Mouse (Mus musculus) stomach, embryonic 14.5 days (tissue): ENCODE measurements around the gene Cdkl4. TPM values are rescaled to one million over a fixed set of nuclear protein-coding genes. Genes with fewer than 3 reads are reported as not detected.

ENCODE experiments used
- ATAC-seq: fragments of 200-750 bp; cut with Nextera tagmentation; 2 replicates; pipeline ENCODE4 v1.8.0; 2017; ENCODE audit warnings: low read depth, moderate TSS enrichment; ENCODE audit not compliant: insufficient number of reproducible peaks, insufficient read depth, low FRiP score
- H3K27ac ChIP-seq: fragments of 300-500 bp; sonication (generic); 2 replicates; pipeline ENCODE4 v1.5.1; 2014; ENCODE audit warnings: mild to moderate bottlenecking, low read length, moderate library complexity, mixed read lengths
- H3K27me3 ChIP-seq: fragments of 300-500 bp; sonication (generic); 2 replicates; pipeline ENCODE4 v1.6.1; 2014; ENCODE audit warnings: low read length, control low read depth, mixed read lengths; ENCODE audit not compliant: control insufficient read depth, insufficient read depth
- H3K36me3 ChIP-seq: fragments of 300-500 bp; sonication (generic); 2 replicates; pipeline ENCODE4 v1.6.1; 2014; ENCODE audit warnings: mild to moderate bottlenecking, control low read depth, low read length, moderate library complexity, mixed read lengths; ENCODE audit not compliant: control insufficient read depth, insufficient read depth
- H3K4me1 ChIP-seq: fragments of 300-500 bp; sonication (generic); 2 replicates; pipeline ENCODE4 v1.6.1; 2014; ENCODE audit warnings: low read length, control low read depth, mixed read lengths; ENCODE audit not compliant: control insufficient read depth, insufficient read depth
- H3K4me2 ChIP-seq: fragments of 300-500 bp; sonication (generic); replicated peaks from 2 replicates; pipeline ENCODE4 v1.6.1; 2014; ENCODE audit warnings: low read depth, low read length, control low read depth
- H3K4me3 ChIP-seq: fragments of 300-500 bp; sonication (generic); 2 replicates; pipeline ENCODE4 v1.5.1; 2014; ENCODE audit warnings: low read depth, low read length, control low read depth
- H3K9ac ChIP-seq: fragments of 300-500 bp; sonication (generic); replicated peaks from 2 replicates; pipeline ENCODE4 v1.6.1; 2014; ENCODE audit warnings: low read depth, mild to moderate bottlenecking, control low read depth, low read length, moderate library complexity, mixed read lengths
- H3K9me3 ChIP-seq: fragments of 300-500 bp; sonication (generic); 2 replicates; pipeline ENCODE4 v1.6.1; 2016; ENCODE audit warnings: low read depth, low read length, control low read depth; ENCODE audit not compliant: control insufficient read depth
- WGBS: fragments of 180-500 bp; shearing (Covaris S2); extraction: QIAGEN DNeasy Blood & Tissue Kit; methylation state at CpG from one replicate; pipeline ENCODE4 v1.1.7; 2014; 5-methylcytosine and 5-hydroxymethylcytosine counted together
- polyA plus RNA-seq: library from polyadenylated mRNA; unstranded; fragments of >200 nt; fragmentation: Nextera tagmentation; extraction: Ambion mirVana; gene quantifications from 2 replicates; pipeline ENCODE4 v1.2.1, GENCODE M21; 2014

The Cdkl4 gene
- polyA plus RNA-seq, 1 experiment from 2014 or later: 0.23 TPM

GRCm38 (mm10) chr17:80560669-80561401, 16.8 kb downstream of the Cdkl4 start:
- Histone ChIP-seq H3K4me3 (no peak overlapping the region), H3K4me1 (no peaks in the 10 kb centered on the region), H3K9me3 (no peaks in the 10 kb centered on the region), H3K27ac (no peak overlapping the region), H3K9ac (no peak overlapping the region), H3K27me3 (no peaks in the 10 kb centered on the region), H3K36me3 (no peaks in the 10 kb centered on the region), H3K4me2 (0 out of 2 replicates have a peak overlapping the region, but pooled peaks have one; percentile 7)
- 19% methylated on average over 12 of the region's 12 CpGs for WGBS
- ATAC-seq: 0 out of 2 replicates have a peak, but pooled peaks have one; percentile 53

DNA sequence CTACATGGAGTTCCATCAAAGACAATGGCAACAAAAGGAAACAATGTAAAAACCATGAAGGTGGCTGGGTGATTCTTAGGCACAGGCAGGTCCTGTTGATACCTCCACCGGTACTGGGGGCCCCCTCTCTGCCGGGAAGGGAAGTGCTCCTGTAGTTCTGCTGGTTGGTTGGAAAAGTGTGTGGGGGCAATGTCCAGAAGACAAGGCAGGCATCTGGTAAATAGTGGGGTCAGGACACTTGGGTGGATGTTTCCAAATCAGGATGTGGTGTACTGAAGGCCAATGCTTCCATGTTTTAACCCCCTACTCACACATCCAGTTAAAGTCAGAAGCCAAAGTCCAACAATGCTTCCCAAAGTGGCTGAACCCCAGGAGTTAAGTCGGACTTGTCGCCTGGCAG, 17.9 kb downstream of the Cdkl4 start:
- no peaks in the 10 kb centered on the region for H3K4me1 ChIP-seq
- no peak overlapping the region for H3K27ac ChIP-seq
- no peaks in the 10 kb centered on the region for H3K9me3 ChIP-seq
- H3K4me2 ChIP-seq: no peak overlapping the region
- ATAC-seq: no peak
- no peaks in the 10 kb centered on the region for H3K36me3 ChIP-seq
- H3K27me3 ChIP-seq: no peaks in the 10 kb centered on the region
- no peak overlapping the region for H3K9ac ChIP-seq
- no peak overlapping the region for H3K4me3 ChIP-seq
- 89% methylated on average over 4 of the region's 4 CpGs for WGBS

DNA sequence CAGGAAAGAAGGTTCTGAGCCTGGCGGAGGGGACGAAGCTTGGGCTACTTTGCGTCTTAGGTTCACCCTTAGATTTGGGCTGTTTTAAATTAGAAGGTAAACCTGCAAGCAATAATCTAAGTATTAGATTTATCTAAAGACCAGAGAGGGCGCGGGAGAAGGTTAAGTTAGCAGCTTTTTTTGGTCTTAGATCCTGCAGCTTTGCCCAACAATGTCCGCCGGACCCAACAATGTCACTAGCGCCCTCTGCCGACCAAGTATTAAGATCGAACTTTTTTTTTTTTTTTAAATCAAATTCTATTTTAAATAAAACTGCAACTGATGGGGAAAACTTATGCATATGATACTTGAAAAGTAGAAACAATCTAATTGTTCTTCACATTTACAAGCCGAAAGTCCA, 18.6 kb downstream of the Cdkl4 start:
- H3K27ac ChIP-seq: no peak overlapping the region
- H3K4me2 ChIP-seq: no peak overlapping the region
- 34% methylated on average over 11 of the region's 11 CpGs for WGBS
- H3K4me3 ChIP-seq: no peak overlapping the region
- no peaks in the 10 kb centered on the region for H3K27me3 ChIP-seq
- no peak overlapping the region for H3K9ac ChIP-seq
- ATAC-seq: no peak
- no peaks in the 10 kb centered on the region for H3K36me3 ChIP-seq
- no peaks in the 10 kb centered on the region for H3K9me3 ChIP-seq
- H3K4me1 ChIP-seq: no peaks in the 10 kb centered on the region

GRCm38 (mm10) chr17:80558583-80558982, 19.0 kb downstream of the Cdkl4 start:
- no peaks in the 10 kb centered on the region for H3K9me3 ChIP-seq
- no peak overlapping the region for H3K4me2 ChIP-seq
- H3K4me3 ChIP-seq: no peak overlapping the region
- WGBS: 68% methylated on average over 14 of the region's 14 CpGs
- ATAC-seq: no peak
- no peaks in the 10 kb centered on the region for H3K36me3 ChIP-seq
- H3K4me1 ChIP-seq: no peaks in the 10 kb centered on the region
- H3K27me3 ChIP-seq: no peaks in the 10 kb centered on the region
- H3K9ac ChIP-seq: no peak overlapping the region
- no peak overlapping the region for H3K27ac ChIP-seq

DNA sequence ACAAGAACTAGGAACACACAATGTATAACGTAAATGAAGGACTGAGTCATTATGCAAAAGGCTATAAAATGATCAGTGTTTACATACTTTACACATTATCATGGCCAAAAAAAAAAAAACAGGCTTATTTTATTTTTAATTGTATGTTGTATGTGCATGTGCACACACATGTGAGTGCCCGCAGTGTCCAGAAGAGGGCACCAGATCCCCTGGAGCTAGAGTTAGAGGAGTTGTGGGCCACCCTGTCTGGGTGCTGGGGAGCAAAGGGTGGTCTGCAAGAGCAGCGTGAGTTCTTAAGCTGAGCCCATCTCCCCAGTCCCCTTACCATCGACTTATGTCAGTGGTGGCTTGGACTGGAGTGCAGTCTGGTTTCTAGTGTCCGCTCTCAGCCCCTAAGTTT, 20.2 kb downstream of the Cdkl4 start:
- WGBS: 94% methylated on average over 5 of the region's 5 CpGs

DNA sequence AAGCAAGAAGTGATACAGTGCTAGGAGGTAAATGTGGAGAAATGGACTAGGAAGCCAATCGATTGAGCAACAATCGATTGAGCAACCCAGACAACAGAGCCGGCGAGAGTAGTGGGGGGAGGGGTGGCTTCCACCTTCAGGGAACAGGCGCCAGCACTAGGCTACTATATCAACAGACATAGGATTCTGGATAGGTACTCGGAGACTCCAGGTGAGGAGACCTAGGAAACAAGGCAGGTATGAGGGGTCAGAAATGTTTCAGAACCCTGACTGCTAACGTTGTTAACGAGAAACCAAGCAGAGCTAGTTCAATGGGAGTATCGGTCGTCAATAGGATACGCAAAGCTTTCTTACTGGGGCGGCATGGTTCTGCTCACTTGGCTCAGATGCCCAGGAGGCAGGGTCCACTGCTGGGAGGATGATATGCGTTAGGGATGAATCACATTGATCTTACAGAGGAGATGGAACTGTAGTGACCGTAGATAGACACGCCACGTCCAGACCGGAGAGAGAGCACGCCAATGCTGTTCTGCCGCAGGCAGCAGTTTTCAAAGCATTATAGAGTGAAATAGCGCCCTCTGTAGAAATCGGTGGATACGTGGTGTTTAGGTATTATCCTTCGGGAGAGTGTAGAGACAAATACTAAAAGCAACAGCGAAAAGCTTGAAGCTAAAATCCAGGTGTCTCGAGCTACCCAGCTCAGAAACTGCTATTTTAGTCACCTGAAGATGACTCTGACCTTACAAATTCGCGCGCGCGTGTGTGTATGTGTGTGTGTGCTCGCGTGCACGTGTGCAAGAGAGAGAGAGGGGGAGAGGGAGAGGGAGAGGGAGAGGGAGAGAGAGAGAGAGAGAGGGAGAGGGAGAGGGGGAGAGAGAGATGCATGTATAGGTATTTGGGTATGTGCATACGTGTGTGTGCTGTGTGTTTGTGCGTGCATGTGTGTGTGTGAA, 24.0 kb downstream of the Cdkl4 start:
- ATAC-seq: peak; percentile 91
- Histone ChIP-seq H3K4me3 (peak overlapping the region; percentile 60), H3K9me3 (no peaks in the 10 kb centered on the region), H3K36me3 (no peaks in the 10 kb centered on the region), H3K27me3 (no peaks in the 10 kb centered on the region), H3K27ac (peak overlapping the region; percentile 56; the same call in 1 of the 2 replicates), H3K4me2 (peak overlapping the region; percentile 44), H3K4me1 (no peaks in the 10 kb centered on the region), H3K9ac (no peak overlapping the region; the same call in 1 of the 2 replicates)
- 2% methylated on average over 35 of the region's 35 CpGs for WGBS

More for the DNA sequence above, 20.2 kb downstream of the Cdkl4 start:
- Histone ChIP-seq H3K4me2 (no peak overlapping the region), H3K27ac (no peak overlapping the region), H3K9ac (no peak overlapping the region), H3K9me3 (no peaks in the 10 kb centered on the region), H3K36me3 (no peaks in the 10 kb centered on the region), H3K4me3 (no peak overlapping the region), H3K27me3 (no peaks in the 10 kb centered on the region), H3K4me1 (no peaks in the 10 kb centered on the region)
- no peak for ATAC-seq

GRCm38 (mm10) chr17:80552653-80553052, 25.0 kb downstream of the Cdkl4 start:
- Histone ChIP-seq H3K4me1 (no peaks in the 10 kb centered on the region), H3K4me2 (peak overlapping the region; percentile 44; the same call in 1 of the 2 replicates), H3K27me3 (no peaks in the 10 kb centered on the region), H3K27ac (no peak overlapping the region), H3K4me3 (no peak overlapping the region), H3K9ac (no peak overlapping the region), H3K36me3 (no peaks in the 10 kb centered on the region), H3K9me3 (no peaks in the 10 kb centered on the region)
- 75% methylated on average over 4 of the region's 4 CpGs for WGBS
- ATAC-seq: no peak

DNA sequence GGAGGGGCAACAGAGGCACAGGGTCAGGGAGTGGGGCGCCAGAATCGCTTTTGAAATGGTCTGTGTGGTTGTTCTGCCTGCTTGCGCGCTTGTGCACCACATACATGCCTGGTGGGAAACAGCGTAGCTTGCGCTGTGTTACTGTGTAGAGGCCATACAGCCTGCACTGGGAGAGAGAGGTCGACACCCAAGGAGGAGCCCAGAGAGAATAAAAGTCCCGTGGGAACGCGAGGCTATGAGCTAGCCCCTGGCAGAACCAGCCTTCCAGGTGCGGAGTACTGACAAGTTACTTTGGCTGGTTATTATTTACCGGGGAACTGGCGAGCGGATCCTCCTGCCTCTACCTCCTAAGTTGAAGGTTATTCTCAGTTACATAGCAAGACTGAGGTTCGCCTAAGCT, 26.6 kb downstream of the Cdkl4 start:
- no peaks in the 10 kb centered on the region for H3K9me3 ChIP-seq
- ATAC-seq: no peak
- H3K4me3 ChIP-seq: no peak overlapping the region
- H3K27me3 ChIP-seq: no peaks in the 10 kb centered on the region
- H3K4me1 ChIP-seq: no peaks in the 10 kb centered on the region
- H3K27ac ChIP-seq: no peak overlapping the region
- WGBS: 80% methylated on average over 15 of the region's 15 CpGs
- no peak overlapping the region for H3K9ac ChIP-seq
- H3K36me3 ChIP-seq: no peaks in the 10 kb centered on the region
- no peak overlapping the region for H3K4me2 ChIP-seq
